Mouse (Mus musculus) MN1 (cell line): ENCODE data around the gene Fam172a.
"Not testable (repeated sequence)": the region's sequence is repeated elsewhere in the genome, so short reads cannot be mapped to it uniquely, and the experiment has no call there.

Experiments
- DNase-seq: peaks from one replicate; pipeline ENCODE4 v3.0.0-alpha.2; 2016; ENCODE audit warnings: low spot score

The Fam172a gene

GRCm38 (mm10) chr13:77701733-77702132 lies at the start of gene Fam172a:
Fam172a (plus strand) TSS chr13:77702033.
- not testable (repeated sequence) for DNase-seq

GRCm38 (mm10) chr13:77688651-77689050 lies 13.2 kb upstream of the Fam172a start:
- DNase-seq: no peak

GRCm38 (mm10) chr13:77708514-77709013 lies 6.7 kb downstream of the Fam172a start:
- DNase-seq: peak; percentile 82

- DNase-seq: no peak
Measured at GRCm38 (mm10) chr13:77717499-77717898, 15.7 kb downstream of the Fam172a start.

DNA sequence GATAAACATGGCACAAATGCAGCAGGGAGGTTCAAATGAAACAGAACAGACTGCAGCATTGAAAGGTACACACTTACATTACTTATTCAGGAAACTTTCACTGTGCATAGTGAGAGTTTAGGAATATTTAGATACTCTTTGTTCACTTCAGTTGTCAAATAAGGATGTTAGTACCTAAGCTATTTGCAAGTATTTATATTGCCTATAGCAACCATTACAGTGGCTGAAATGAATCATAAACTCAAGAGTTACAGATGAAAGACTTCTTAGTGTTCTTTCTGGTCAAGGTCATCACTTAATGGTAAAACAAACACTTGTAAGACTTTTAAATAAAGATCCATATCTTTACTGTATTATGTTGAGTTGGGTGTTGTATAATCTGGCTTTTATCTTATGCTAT lies 41.0 kb downstream of the Fam172a start:
- no peak for DNase-seq

- no peak for DNase-seq
Measured at GRCm38 (mm10) chr13:77777606-77778005, 75.8 kb downstream of the Fam172a start.

GRCm38 (mm10) chr13:77807341-77807740 lies 105.5 kb downstream of the Fam172a start:
- DNase-seq: not testable (repeated sequence)

DNA sequence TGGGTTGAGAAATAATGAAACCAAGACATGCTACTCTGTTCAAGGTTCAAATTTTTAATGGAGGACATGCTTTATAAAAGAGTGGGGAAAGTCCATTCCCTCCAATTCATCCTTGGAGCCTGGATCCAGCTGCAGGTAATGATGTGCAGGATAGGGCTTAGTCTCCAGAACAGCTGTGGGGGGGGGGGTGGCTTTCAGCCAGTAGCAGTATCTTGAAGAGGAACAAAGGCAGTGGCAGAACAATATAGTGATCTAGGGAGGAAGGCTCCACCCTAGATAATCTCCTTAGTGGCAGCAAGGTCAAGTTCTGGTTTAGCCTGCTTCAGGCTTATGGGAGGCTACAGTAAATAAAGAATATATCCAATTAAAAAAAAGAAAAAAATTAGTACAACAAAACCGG lies 108.6 kb downstream of the Fam172a start:
- no peak for DNase-seq

DNA sequence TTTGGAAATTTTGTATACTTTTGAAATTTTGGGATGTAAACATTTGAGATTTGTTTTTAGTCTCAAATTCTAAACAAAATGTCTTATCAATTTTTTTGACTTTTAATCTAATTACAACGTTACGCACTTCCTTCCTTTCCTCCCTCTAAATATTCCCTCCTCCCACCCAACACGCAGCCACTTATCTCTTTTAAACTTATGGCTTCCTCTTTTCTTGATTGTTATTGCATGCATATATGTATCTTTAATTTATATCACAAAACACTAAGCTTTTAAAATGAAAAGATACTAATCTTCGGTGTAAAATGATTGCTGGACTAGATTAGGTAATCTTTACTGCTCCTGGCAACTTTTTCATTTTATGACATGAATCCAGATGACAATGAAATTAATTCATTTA lies 124.3 kb downstream of the Fam172a start:
- no peak for DNase-seq

DNA sequence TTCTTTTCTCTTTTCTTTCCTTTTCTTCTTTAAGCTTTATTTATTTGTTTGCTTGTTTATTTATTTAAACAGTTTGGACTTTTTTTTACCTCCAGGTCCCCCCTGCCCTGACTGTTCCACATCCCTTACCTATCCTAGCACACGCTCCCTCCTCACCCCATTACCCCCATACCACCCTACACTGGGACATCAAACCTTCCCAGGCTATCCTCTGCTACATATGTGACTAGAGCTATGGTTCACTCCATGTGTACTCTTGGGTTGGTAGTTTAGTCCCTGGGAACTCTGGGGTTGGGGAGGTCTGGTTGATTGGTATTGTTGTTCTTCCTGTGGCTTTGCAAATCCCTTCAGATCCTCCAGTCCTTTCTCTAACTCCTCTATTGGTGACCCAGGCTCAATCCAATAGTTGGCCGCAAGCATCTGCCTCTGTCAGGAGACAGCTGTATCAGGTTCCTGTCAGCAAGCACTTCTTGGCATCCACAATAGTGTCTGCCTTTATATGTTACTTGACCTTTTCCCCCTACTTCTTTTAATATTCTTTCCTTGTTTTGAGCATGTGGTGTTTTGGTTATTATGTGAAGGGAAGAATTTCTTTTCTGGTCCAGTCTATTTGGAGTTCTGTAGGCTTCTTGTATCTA lies 141.3 kb downstream of the Fam172a start:
- DNase-seq: no peak

GRCm38 (mm10) chr13:77848868-77849267 lies 147.0 kb downstream of the Fam172a start:
- no peak for DNase-seq

GRCm38 (mm10) chr13:77864804-77865203 lies 163.0 kb downstream of the Fam172a start:
- peak; percentile 43 for DNase-seq

GRCm38 (mm10) chr13:77868314-77868713 lies 166.5 kb downstream of the Fam172a start:
- no peak for DNase-seq

DNA sequence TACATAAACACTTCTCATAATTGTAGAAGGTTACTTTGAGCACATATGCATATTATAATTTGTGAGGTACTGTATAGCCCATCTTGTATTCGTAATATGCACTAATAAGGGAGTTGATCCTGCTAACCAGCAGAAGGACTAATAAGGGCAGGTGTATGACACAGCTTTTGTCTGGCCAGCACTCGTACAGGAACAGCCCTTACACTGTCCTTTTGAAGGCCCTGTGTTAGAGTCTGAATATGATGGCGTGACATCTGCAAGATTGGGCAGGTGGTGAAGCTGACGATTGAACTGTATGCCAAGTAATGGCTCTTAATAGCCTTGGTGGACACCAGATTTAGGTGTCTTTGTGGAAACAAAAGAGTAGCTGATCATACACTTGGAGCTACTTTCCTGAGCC lies 176.3 kb downstream of the Fam172a start:
- DNase-seq: no peak

DNA sequence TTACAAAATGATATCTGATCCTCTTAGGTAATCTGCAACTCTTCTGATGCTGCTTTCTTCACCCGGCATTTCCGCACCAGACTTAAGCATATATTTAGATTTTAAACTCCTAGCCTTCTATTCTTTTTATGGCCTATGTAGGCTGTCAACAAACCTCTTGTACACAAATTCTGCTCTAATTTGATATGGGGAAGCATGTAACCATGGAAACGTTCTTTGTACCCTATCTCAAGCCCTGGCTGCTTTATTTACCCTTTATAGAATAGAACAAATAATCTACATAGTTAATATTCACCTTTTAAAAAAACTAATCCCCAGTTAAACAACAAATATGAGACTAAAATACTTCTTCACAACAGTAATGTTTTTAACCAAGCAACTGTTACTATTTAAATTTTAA lies 176.7 kb downstream of the Fam172a start:
- DNase-seq: no peak

DNA sequence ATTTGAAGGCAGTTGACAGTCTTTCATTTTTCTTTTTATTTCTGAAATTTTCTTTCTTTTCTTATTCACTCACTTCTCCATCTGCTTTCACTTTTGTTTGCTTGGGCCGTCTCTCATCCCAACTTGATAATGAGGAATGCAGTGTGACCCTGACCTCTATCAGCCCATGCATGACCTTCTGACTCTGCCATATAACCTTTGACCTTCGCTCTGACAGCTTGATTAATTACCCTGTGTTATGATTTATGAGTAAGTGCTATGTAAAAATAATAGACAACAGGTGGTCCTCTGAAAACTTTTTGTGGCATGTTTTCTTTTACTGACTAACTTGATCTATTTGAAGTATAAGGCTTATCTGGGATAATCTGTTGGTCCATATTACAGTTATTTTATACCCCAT lies 195.8 kb downstream of the Fam172a start:
- no peak for DNase-seq

DNA sequence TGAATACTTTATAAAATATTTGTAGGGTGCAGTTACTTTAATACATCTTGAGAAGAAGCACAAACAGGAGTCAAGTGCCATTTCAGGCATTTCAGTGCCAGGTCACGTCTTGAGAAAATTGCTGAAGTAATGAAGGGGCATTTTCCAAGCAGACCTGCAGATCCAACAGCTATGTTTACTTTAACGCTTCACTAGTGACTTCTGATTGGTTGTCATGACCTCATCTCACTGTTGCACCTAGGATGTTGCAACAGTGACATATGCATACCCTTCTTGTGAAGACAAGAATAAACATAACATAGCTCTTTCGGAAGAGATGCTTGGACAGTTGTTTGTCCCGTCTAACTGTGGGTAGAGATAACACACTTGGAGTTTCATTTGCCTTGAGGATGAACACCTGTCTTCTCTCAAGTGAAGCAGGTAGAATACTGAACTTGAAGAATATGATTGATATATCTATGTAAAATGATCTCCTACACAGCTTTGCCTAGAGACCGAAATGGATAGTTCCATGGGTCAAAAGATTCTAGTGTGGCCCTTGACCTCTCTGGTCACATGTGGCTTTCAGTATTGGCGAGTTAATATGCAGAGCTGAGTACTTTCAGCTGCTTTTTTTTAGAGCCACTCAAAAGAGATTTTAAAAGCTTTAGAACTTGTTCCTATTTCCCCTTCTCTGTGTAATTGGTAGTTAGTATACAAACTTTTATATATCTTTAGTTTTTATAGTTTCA lies 196.4 kb downstream of the Fam172a start:
- DNase-seq: no peak

GRCm38 (mm10) chr13:77899725-77900124 lies 197.9 kb downstream of the Fam172a start:
- no peak for DNase-seq

DNA sequence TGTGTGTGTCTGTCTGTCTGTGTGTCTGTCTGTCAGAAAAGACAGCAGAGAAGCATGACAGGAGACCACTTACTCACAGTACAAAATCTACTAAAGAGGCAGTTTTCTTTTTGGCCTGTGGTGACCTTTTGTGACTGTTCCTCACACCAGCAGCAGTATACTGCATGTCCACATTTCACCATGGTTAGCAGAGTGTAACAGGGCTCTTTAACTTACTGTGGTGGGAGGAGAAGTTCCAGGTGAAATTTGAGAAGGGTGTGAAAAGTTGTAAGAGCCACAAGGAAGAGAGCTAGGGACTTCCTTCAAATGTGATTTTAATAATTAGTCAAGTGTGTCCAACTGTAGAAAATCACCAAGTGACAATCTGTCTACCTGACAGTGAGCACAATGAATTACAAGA lies 199.0 kb downstream of the Fam172a start:
- DNase-seq: no peak

GRCm38 (mm10) chr13:77909184-77909583 lies 207.4 kb downstream of the Fam172a start:
- no peak for DNase-seq

- DNase-seq: no peak
Measured at GRCm38 (mm10) chr13:77922834-77923233, 221.0 kb downstream of the Fam172a start.

DNA sequence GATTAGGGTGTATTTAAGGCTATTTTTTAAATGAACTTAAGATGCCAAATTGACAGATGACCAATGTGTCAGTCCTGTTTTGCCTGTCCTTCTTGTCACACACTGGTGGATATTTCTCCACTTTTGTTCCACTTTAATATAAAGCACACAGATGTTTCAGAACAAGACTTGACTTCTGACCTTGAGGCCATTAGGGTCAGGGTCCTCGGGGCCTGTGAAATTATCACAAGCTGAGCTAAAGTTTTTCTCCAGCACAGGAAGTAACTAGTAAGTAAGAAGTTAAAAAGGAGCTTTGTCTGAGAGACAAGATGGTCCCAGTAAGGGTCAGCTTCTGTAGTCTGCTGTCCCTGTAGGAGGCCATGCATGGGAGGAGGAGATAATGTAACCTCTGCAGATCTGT lies 255.8 kb downstream of the Fam172a start:
- no peak for DNase-seq

DNA sequence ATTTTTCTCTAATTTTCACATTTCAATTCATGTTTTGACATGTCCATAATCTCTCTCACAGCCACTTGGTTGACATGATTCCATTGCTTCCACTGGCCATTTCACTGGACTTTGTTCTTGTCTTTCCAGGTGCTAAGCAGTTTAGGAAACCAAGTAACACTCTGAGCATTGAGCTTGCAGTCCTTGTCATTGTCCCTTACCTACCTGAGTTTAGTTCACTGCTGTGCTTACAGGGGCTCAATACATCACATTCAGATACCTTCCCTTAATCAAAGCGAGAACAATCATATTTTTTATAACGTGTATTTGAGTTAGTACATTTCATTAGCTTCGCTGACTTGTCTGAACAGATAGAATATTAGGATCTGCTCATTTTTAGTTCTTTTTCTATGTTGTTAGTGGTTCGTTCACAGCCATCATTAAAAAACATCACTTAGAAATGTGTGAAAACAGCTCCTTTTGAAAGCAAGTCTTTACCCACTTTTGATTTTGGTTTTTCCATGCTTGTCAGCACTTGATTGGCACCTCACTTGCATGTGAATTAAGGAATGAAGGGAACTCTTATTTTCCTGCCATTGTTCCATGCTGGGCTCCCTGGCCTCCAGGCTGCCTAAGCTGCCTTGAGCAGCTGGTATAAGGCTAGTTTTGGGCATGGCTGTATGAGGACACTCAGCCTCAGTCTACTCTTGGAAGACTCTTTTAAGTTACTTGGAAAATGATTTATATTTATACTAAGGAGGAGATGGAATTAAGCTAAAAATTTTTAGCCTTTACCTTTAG lies 257.9 kb downstream of the Fam172a start:
- no peak for DNase-seq
